Mouse (Mus musculus): ENCODE results near the gene Abhd16a. TPM values are rescaled to one million over a fixed set of nuclear protein-coding genes. Genes with fewer than 3 reads are reported as not detected.
A peak's percentile ranks its signal among the peaks of the same experiment; 100 is the strongest.

The Abhd16a gene
- polyA plus RNA-seq, 2 experiments: 78.0 to 98.6 TPM

- H3K27ac ChIP-seq (replicated peaks; ENCODE audit: low read depth, low read length): no peak overlapping the region
Measured at GRCm38 (mm10) chr17:35101161-35101560, 12.1 kb downstream of the Abhd16a start.

GRCm38 (mm10) chr17:35102299-35102698 is 13.2 kb downstream of the Abhd16a start:
- ATAC-seq (ENCODE audit: low FRiP score, low read depth) (peak; percentile 30), DNase-seq (ENCODE audit: low spot score) (no peak)
- no peak overlapping the region for H3K27ac ChIP-seq (replicated peaks; ENCODE audit: low read depth, low read length)
- no peak for TF ChIP-seq POLR2A (IDR thresholded peaks at IDR 0.05; ENCODE audit: borderline replicate concordance, extremely low read depth, insufficient read depth, insufficient read length)
- no peak overlapping the region for H3K4me2 ChIP-seq (replicated peaks; ENCODE audit: low read depth, low read length, severe bottlenecking)
- H3K27me3 ChIP-seq (ENCODE audit: control insufficient read depth, insufficient read depth, low read length): no peaks in the 10 kb centered on the region
- peaks cover 66% of the 10 kb centered on the region for H3K36me3 ChIP-seq (ENCODE audit: control insufficient read depth, insufficient read depth, low read length)
- 70% methylated on average over 7 of the region's 8 CpGs for WGBS
- H3K9ac ChIP-seq (ENCODE audit: low read depth, low read length, severe bottlenecking): no peak overlapping the region
- H3K4me3 ChIP-seq (replicated peaks; ENCODE audit: low read length): no peak overlapping the region
- H3K4me1 ChIP-seq (ENCODE audit: control insufficient read depth, insufficient read depth, low read length): 0 out of 2 replicates have a peak, but pooled peaks cover 2% of the 10 kb centered on the region
- no peaks in the 10 kb centered on the region for H3K9me3 ChIP-seq (ENCODE audit: control insufficient read depth, low read length)

More at GRCm38 (mm10) chr17:35101161-35101560, 12.1 kb downstream of the Abhd16a start:
- no peaks in the 10 kb centered on the region for H3K27me3 ChIP-seq (ENCODE audit: control insufficient read depth, insufficient read depth, low read length)
- no peak overlapping the region for H3K4me3 ChIP-seq (replicated peaks; ENCODE audit: low read length)
- no peak for TF ChIP-seq POLR2A (IDR thresholded peaks at IDR 0.05; ENCODE audit: borderline replicate concordance, extremely low read depth, insufficient read depth, insufficient read length)
- ATAC-seq (ENCODE audit: low FRiP score, low read depth) (no peak), DNase-seq (ENCODE audit: low spot score) (no peak)
- H3K9me3 ChIP-seq (ENCODE audit: control insufficient read depth, low read length): no peaks in the 10 kb centered on the region
- H3K9ac ChIP-seq (ENCODE audit: low read depth, low read length, severe bottlenecking): no peak overlapping the region
- no peak overlapping the region for H3K4me2 ChIP-seq (replicated peaks; ENCODE audit: low read depth, low read length, severe bottlenecking)
- H3K36me3 ChIP-seq (ENCODE audit: control insufficient read depth, insufficient read depth, low read length): peaks cover 78% of the 10 kb centered on the region
- 88% methylated on average over 11 of the region's 11 CpGs for WGBS
- H3K4me1 ChIP-seq (ENCODE audit: control insufficient read depth, insufficient read depth, low read length): 0 out of 2 replicates have a peak, but pooled peaks cover 2% of the 10 kb centered on the region

GRCm38 (mm10) chr17:35103221-35103690 is 14.2 kb downstream of the Abhd16a start:
- TF ChIP-seq POLR2A (IDR thresholded peaks at IDR 0.05; ENCODE audit: borderline replicate concordance, extremely low read depth, insufficient read depth, insufficient read length): no peak

GRCm38 (mm10) chr17:35104079-35104478 is 15.0 kb downstream of the Abhd16a start:
- peaks cover 49% of the 10 kb centered on the region for H3K36me3 ChIP-seq (ENCODE audit: control insufficient read depth, insufficient read depth, low read length)
- no peaks in the 10 kb centered on the region for H3K9me3 ChIP-seq (ENCODE audit: control insufficient read depth, low read length)
- 90% methylated on average over 7 of the region's 7 CpGs for WGBS
- H3K4me3 ChIP-seq (replicated peaks; ENCODE audit: low read length): no peak overlapping the region
- no peak overlapping the region for H3K4me2 ChIP-seq (replicated peaks; ENCODE audit: low read depth, low read length, severe bottlenecking)
- DNase-seq (ENCODE audit: low spot score) (no peak), ATAC-seq (ENCODE audit: low FRiP score, low read depth) (no peak)
- no peak overlapping the region for H3K9ac ChIP-seq (ENCODE audit: low read depth, low read length, severe bottlenecking)
- no peak overlapping the region for H3K27ac ChIP-seq (replicated peaks; ENCODE audit: low read depth, low read length)
- 0 out of 2 replicates have a peak, but pooled peaks cover 2% of the 10 kb centered on the region for H3K4me1 ChIP-seq (ENCODE audit: control insufficient read depth, insufficient read depth, low read length)
- H3K27me3 ChIP-seq (ENCODE audit: control insufficient read depth, insufficient read depth, low read length): no peaks in the 10 kb centered on the region
- TF ChIP-seq POLR2A (IDR thresholded peaks at IDR 0.05; ENCODE audit: borderline replicate concordance, extremely low read depth, insufficient read depth, insufficient read length): no peak

More at GRCm38 (mm10) chr17:35103221-35103690, 14.2 kb downstream of the Abhd16a start:
- WGBS: 67% methylated on average over 6 of the region's 6 CpGs
- Histone ChIP-seq H3K4me3 (replicated peaks; ENCODE audit: low read length) (no peak overlapping the region), H3K36me3 (ENCODE audit: control insufficient read depth, insufficient read depth, low read length) (peaks cover 58% of the 10 kb centered on the region), H3K4me2 (replicated peaks; ENCODE audit: low read depth, low read length, severe bottlenecking) (no peak overlapping the region), H3K9ac (ENCODE audit: low read depth, low read length, severe bottlenecking) (no peak overlapping the region), H3K27me3 (ENCODE audit: control insufficient read depth, insufficient read depth, low read length) (no peaks in the 10 kb centered on the region), H3K27ac (replicated peaks; ENCODE audit: low read depth, low read length) (no peak overlapping the region), H3K9me3 (ENCODE audit: control insufficient read depth, low read length) (no peaks in the 10 kb centered on the region), H3K4me1 (ENCODE audit: control insufficient read depth, insufficient read depth, low read length) (0 out of 2 replicates have a peak, but pooled peaks cover 2% of the 10 kb centered on the region)
- ATAC-seq (ENCODE audit: low FRiP score, low read depth) (no peak), DNase-seq (ENCODE audit: low spot score) (no peak)

- no peak for DNase-seq (ENCODE audit: low spot score)
- TF ChIP-seq POLR2A (IDR thresholded peaks at IDR 0.05; ENCODE audit: borderline replicate concordance, extremely low read depth, insufficient read depth, insufficient read length): no peak
- Histone ChIP-seq H3K27me3 (ENCODE audit: control insufficient read depth, insufficient read depth, low read length) (no peaks in the 10 kb centered on the region), H3K36me3 (ENCODE audit: control insufficient read depth, insufficient read depth, low read length) (peaks cover 43% of the 10 kb centered on the region), H3K9ac (ENCODE audit: low read depth, low read length, severe bottlenecking) (no peak overlapping the region), H3K4me3 (replicated peaks; ENCODE audit: low read length) (no peak overlapping the region), H3K4me1 (ENCODE audit: control insufficient read depth, insufficient read depth, low read length) (0 out of 2 replicates have a peak, but pooled peaks cover 2% of the 10 kb centered on the region), H3K9me3 (ENCODE audit: control insufficient read depth, low read length) (no peaks in the 10 kb centered on the region), H3K4me2 (replicated peaks; ENCODE audit: low read depth, low read length, severe bottlenecking) (no peak overlapping the region), H3K27ac (replicated peaks; ENCODE audit: low read depth, low read length) (no peak overlapping the region)
- ATAC-seq (ENCODE audit: low FRiP score, low read depth): no peak
- 85% methylated on average over 6 of the region's 6 CpGs for WGBS
Measured at GRCm38 (mm10) chr17:35104754-35105153, 15.7 kb downstream of the Abhd16a start.

Data from limb, embryonic 14.5 days (tissue).